Mouse (Mus musculus): ENCODE measurements around the gene Lbx2. TPM values are rescaled to one million over a fixed set of nuclear protein-coding genes. Genes with fewer than 3 reads are reported as not detected.
A peak's percentile ranks its signal among the peaks of the same experiment; 100 is the strongest.

The Lbx2 gene
- polyA plus RNA-seq (2014; fragmentation: Nextera tagmentation; extraction: Ambion mirVana) = 0.53 and 0.73 TPM in 2 replicates

DNA sequence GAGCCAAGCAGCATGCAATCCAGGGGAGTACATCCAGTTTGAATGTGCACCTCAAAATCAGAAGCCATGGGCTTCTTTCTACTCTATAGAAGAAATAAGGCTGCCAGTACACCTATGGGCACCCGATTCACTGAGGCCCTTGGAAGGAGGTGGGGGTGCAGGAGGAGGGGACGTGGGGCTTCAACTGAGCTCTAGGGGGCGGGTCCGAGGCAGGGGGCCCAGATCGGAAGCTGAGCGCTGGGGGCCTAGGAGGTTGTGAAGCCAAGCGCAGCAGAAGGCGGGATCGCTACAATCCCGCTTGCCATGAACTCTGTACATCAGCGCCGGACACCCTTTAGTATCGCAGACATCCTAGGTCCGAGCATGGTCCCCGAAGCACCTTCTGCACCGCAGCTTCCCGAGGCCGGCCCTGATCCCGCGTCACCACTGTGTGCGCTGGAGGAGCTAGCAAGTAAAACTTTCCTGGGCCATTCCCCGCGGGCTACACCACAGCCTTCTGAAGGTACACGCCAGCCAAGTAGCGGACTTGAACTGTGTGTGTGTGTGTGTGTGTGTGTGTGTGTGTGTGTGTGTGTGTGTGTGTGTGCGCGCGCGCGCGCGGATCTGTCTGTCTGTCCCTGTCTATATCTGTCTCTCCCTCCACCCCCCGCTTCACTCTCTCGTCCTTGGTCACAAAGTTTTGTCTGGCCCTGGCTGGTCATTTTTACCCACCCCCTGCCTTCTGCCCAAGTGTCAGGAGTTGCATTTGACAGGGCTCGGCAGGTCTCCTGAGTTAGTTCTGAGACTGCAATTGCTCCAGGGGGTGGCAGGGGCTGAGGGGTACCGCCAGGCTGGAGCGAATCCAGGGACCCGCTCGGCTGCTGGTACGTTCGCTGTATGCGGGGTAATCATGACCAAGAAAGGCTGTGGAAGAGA is at the start of gene Lbx2:
TSS of gene Lbx2 (plus strand) at position 247 of the 915 bp plus-strand sequence.
- H3K4me2 ChIP-seq = peak within 1 kb of the TSS; percentile 55
- peaks cover 85% of the 10 kb centered on the region for H3K27me3 ChIP-seq (replicated peaks; ENCODE audit: control insufficient read depth, insufficient read depth, low read length)
- ATAC-seq (replicated peaks; ENCODE audit: low FRiP score) (no peak), DNase-seq (ENCODE audit: low spot score) (no peak)
- no peak within 1 kb of the TSS for H3K27ac ChIP-seq (ENCODE audit: low read depth, low read length)
- H3K4me1 ChIP-seq (replicated peaks; ENCODE audit: control insufficient read depth, insufficient read depth, low read length) = peaks cover 6% of the 10 kb centered on the region; the same call in 1 of the 2 replicates
- H3K9ac ChIP-seq (ENCODE audit: low read depth, low read length) = no peak within 1 kb of the TSS
- peaks cover 7% of the 10 kb centered on the region; the same call in 1 of the 2 replicates for H3K36me3 ChIP-seq (ENCODE audit: control insufficient read depth, insufficient read depth, low read length)
- peak within 1 kb of the TSS; percentile 30 for H3K4me3 ChIP-seq (ENCODE audit: low read depth, low read length)
- WGBS = 4% methylated on average over 41 of the region's 42 CpGs
- H3K9me3 ChIP-seq (ENCODE audit: control insufficient read depth, low read length) = no peaks in the 10 kb centered on the region

DNA sequence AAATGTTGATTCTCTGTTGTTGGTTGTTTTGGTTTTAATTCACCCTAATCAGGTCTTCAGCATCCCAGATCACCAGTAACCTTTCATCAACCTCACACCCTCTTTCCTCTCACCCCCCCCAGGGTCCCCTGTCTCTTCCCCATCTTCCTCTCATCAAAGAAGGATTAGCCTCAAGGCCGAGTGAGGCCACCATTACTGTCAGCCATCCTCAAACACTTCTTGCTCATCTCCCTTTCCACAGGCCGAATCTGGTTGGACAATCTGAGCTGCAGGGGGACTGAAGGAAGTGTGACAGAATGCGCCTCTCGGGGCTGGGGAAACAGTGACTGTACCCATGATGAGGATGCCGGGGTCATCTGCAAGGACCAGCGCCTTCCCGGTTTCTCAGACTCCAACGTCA is 49.0 kb upstream of the Lbx2 start:
- Histone ChIP-seq H3K4me3 (ENCODE audit: low read depth, low read length) (no peak overlapping the region), H3K9ac (ENCODE audit: low read depth, low read length) (no peak overlapping the region), H3K4me2 (no peak overlapping the region), H3K36me3 (ENCODE audit: control insufficient read depth, insufficient read depth, low read length) (no peaks in the 10 kb centered on the region), H3K27ac (ENCODE audit: low read depth, low read length) (no peak overlapping the region), H3K9me3 (ENCODE audit: control insufficient read depth, low read length) (no peaks in the 10 kb centered on the region), H3K27me3 (replicated peaks; ENCODE audit: control insufficient read depth, insufficient read depth, low read length) (peaks cover 6% of the 10 kb centered on the region; the same call in 1 of the 2 replicates), H3K4me1 (replicated peaks; ENCODE audit: control insufficient read depth, insufficient read depth, low read length) (peaks cover 20% of the 10 kb centered on the region)
- 72% methylated on average over 8 of the region's 8 CpGs for WGBS
- ATAC-seq (replicated peaks; ENCODE audit: low FRiP score) (no peak), DNase-seq (ENCODE audit: low spot score) (no peak)

DNA sequence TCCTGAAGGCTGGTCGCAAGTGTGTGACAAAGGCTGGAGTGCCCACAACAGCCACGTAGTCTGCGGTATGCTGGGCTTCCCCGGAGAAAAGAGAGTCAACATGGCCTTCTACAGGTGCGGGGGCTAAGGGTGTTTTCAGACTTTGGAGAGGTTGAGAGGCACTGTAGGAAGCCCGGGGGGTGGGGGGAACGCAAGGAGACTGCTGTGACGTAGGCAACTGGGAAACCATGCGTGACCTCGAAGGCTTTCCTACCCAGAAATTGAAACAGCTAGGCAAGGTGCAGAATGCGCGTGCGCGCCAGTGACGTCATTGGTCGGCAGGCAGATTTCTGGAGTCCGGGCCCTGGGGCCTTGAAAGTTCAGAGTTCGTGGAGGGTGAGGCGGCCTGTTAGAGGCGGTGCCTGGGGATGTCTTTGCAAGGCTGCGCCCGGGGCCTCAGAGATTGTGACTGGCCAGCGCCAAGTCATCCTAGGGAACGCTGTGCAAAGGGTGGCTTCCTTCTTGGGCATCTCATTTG is 47.6 kb upstream of the Lbx2 start:
- H3K36me3 ChIP-seq (ENCODE audit: control insufficient read depth, insufficient read depth, low read length) = no peaks in the 10 kb centered on the region
- peak overlapping the region; percentile 56 for H3K4me2 ChIP-seq
- H3K9me3 ChIP-seq (ENCODE audit: control insufficient read depth, low read length) = no peaks in the 10 kb centered on the region
- H3K4me3 ChIP-seq (ENCODE audit: low read depth, low read length) = peak overlapping the region; percentile 21
- DNase-seq (ENCODE audit: low spot score) = peak; percentile 84
- ATAC-seq (replicated peaks; ENCODE audit: low FRiP score) = peak; percentile 90
- peak overlapping the region; percentile 62 for H3K27ac ChIP-seq (ENCODE audit: low read depth, low read length)
- peak overlapping the region; percentile 35; the same call in 1 of the 2 replicates for H3K9ac ChIP-seq (ENCODE audit: low read depth, low read length)
- peaks cover 6% of the 10 kb centered on the region; the same call in 1 of the 2 replicates for H3K27me3 ChIP-seq (replicated peaks; ENCODE audit: control insufficient read depth, insufficient read depth, low read length)
- 14% methylated on average over 24 of the region's 24 CpGs for WGBS
- peaks cover 15% of the 10 kb centered on the region for H3K4me1 ChIP-seq (replicated peaks; ENCODE audit: control insufficient read depth, insufficient read depth, low read length)

DNA sequence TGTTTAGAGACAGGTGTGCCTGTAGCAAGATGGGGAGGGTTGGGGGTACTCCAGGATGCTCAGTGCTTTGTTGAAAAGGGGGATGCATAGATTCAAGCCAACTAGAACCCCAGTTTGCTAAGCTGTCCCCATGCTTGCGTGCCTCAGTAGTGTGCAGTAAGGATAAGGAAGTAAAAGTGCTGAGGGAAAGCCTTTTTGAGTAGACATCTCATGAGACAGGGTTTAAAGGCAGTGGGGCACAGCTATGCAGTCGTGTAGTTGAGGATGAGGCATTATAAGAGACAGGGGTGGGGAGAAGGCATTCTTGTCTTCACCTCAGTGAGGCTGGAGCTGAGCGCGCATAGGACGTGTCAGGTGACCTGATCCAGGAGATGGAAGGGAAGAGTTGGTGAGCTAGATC is 45.6 kb upstream of the Lbx2 start:
- 73% methylated on average over 5 of the region's 5 CpGs for WGBS
- Histone ChIP-seq H3K36me3 (ENCODE audit: control insufficient read depth, insufficient read depth, low read length) (no peaks in the 10 kb centered on the region), H3K9ac (ENCODE audit: low read depth, low read length) (no peak overlapping the region), H3K27me3 (replicated peaks; ENCODE audit: control insufficient read depth, insufficient read depth, low read length) (peaks cover 1% of the 10 kb centered on the region; the same call in 1 of the 2 replicates), H3K4me1 (replicated peaks; ENCODE audit: control insufficient read depth, insufficient read depth, low read length) (peaks cover 9% of the 10 kb centered on the region), H3K4me2 (no peak overlapping the region), H3K9me3 (ENCODE audit: control insufficient read depth, low read length) (no peaks in the 10 kb centered on the region), H3K27ac (ENCODE audit: low read depth, low read length) (no peak overlapping the region), H3K4me3 (ENCODE audit: low read depth, low read length) (no peak overlapping the region)
- ATAC-seq (replicated peaks; ENCODE audit: low FRiP score) (no peak), DNase-seq (ENCODE audit: low spot score) (no peak)

DNA sequence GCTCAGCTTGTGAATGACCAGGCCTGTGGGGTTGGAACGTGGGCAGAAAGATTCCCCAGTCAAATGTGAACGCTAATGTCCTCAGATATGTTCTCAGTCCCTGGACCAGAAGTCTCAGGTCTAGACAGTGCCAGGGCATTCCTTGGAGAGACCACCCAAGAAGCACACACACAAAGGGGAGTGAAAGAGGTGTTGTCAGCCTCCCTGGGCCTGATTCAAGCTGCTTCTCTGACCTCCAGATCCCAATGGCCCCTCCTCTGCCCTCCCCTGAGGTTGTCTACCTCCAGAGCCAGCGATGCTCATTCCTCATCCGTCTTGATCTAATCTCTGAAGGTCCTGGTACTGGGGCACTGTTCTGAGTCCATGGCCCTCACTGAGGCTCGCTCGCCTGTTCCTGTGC is 42.6 kb upstream of the Lbx2 start:
- H3K36me3 ChIP-seq (ENCODE audit: control insufficient read depth, insufficient read depth, low read length) = no peaks in the 10 kb centered on the region
- ATAC-seq (replicated peaks; ENCODE audit: low FRiP score) (no peak), DNase-seq (ENCODE audit: low spot score) (no peak)
- H3K4me1 ChIP-seq (replicated peaks; ENCODE audit: control insufficient read depth, insufficient read depth, low read length) = peaks cover 5% of the 10 kb centered on the region
- H3K4me3 ChIP-seq (ENCODE audit: low read depth, low read length) = no peak overlapping the region
- H3K9ac ChIP-seq (ENCODE audit: low read depth, low read length) = no peak overlapping the region
- no peak overlapping the region for H3K27ac ChIP-seq (ENCODE audit: low read depth, low read length)
- H3K27me3 ChIP-seq (replicated peaks; ENCODE audit: control insufficient read depth, insufficient read depth, low read length) = no peaks in the 10 kb centered on the region
- WGBS = 58% methylated on average over 6 of the region's 6 CpGs
- H3K4me2 ChIP-seq = no peak overlapping the region
- H3K9me3 ChIP-seq (ENCODE audit: control insufficient read depth, low read length) = no peaks in the 10 kb centered on the region

DNA sequence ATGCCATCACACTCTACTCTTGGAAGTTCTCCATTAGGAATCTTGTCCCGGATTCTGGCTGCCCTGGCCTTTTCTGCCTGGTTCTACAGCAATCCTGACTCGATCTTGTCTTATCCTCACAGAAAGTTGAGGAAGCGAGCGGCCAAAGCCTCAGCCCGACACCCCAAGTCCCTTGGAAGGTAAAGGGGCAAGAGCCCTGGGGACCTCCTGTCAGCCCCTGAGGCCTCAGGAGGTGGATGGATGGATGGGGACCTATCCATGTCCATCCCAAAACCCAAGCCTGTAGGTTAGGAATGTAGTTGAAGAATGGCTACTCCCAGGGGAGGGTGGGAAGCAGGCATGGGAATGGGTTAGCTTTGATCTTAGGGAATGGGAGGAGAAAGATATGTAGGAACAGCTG is 42.2 kb upstream of the Lbx2 start:
- WGBS = 84% methylated on average over 5 of the region's 5 CpGs

DNA sequence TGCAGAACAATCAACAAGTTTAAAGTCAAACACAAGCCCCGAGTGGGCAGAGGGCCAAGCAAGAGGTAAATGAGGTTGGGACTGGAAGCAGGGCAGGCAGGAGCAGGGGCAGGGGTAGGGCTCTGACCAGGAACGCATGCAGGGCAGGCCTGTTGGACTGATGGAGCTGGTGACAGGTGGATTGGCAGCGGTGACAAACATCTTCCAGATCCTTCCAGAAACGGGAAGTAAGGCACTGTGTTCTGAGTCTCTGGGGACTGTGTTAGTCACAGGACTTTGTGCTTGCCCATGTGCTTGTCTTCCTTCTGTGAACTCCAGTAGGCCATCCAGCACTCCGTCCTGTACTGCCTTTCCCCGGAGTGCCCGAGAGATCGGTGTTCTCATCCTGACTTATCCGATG is 41.4 kb upstream of the Lbx2 start:
- no peak overlapping the region for H3K4me2 ChIP-seq
- H3K27me3 ChIP-seq (replicated peaks; ENCODE audit: control insufficient read depth, insufficient read depth, low read length) = no peaks in the 10 kb centered on the region
- H3K4me3 ChIP-seq (ENCODE audit: low read depth, low read length) = no peak overlapping the region
- DNase-seq (ENCODE audit: low spot score) (no peak), ATAC-seq (replicated peaks; ENCODE audit: low FRiP score) (no peak)
- H3K9ac ChIP-seq (ENCODE audit: low read depth, low read length) = no peak overlapping the region
- H3K36me3 ChIP-seq (ENCODE audit: control insufficient read depth, insufficient read depth, low read length) = no peaks in the 10 kb centered on the region
- H3K9me3 ChIP-seq (ENCODE audit: control insufficient read depth, low read length) = no peaks in the 10 kb centered on the region
- no peak overlapping the region for H3K27ac ChIP-seq (ENCODE audit: low read depth, low read length)
- WGBS = 63% methylated on average over 9 of the region's 9 CpGs
- no peaks in the 10 kb centered on the region for H3K4me1 ChIP-seq (replicated peaks; ENCODE audit: control insufficient read depth, insufficient read depth, low read length)

More for the DNA sequence above, 42.2 kb upstream of the Lbx2 start:
- Histone ChIP-seq H3K27me3 (replicated peaks; ENCODE audit: control insufficient read depth, insufficient read depth, low read length) (no peaks in the 10 kb centered on the region), H3K36me3 (ENCODE audit: control insufficient read depth, insufficient read depth, low read length) (no peaks in the 10 kb centered on the region), H3K4me1 (replicated peaks; ENCODE audit: control insufficient read depth, insufficient read depth, low read length) (peaks cover under 1% of the 10 kb centered on the region), H3K4me3 (ENCODE audit: low read depth, low read length) (no peak overlapping the region), H3K9me3 (ENCODE audit: control insufficient read depth, low read length) (no peaks in the 10 kb centered on the region), H3K4me2 (no peak overlapping the region), H3K9ac (ENCODE audit: low read depth, low read length) (no peak overlapping the region), H3K27ac (ENCODE audit: low read depth, low read length) (no peak overlapping the region)
- DNase-seq (ENCODE audit: low spot score) (no peak), ATAC-seq (replicated peaks; ENCODE audit: low FRiP score) (no peak)

DNA sequence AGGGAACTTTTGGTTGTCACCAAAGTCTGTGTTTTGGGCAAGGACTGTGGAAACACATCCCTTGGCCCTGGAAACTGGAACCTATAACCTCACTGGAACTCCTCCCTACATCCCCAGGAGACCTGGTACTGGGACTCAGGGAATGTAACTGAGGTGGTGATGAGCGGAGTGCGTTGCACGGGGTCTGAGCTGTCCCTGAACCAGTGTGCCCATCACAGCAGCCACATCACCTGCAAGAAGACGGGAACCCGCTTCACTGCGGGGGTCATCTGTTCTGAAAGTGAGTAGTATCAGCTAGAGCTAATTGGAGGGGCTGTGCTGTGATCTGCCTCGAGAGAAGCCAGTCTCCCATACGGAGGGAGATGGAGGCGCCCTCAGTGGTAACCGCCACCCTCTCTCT is 36.8 kb upstream of the Lbx2 start:
- ATAC-seq (replicated peaks; ENCODE audit: low FRiP score) (no peak), DNase-seq (ENCODE audit: low spot score) (no peak)
- H3K27ac ChIP-seq (ENCODE audit: low read depth, low read length) = no peak overlapping the region

More for the DNA sequence above, 36.8 kb upstream of the Lbx2 start:
- no peaks in the 10 kb centered on the region for H3K27me3 ChIP-seq (replicated peaks; ENCODE audit: control insufficient read depth, insufficient read depth, low read length)
- H3K36me3 ChIP-seq (ENCODE audit: control insufficient read depth, insufficient read depth, low read length) = peaks cover 6% of the 10 kb centered on the region; the same call in 1 of the 2 replicates
- H3K4me3 ChIP-seq (ENCODE audit: low read depth, low read length) = no peak overlapping the region
- H3K4me2 ChIP-seq = no peak overlapping the region
- no peaks in the 10 kb centered on the region for H3K9me3 ChIP-seq (ENCODE audit: control insufficient read depth, low read length)
- no peak overlapping the region for H3K9ac ChIP-seq (ENCODE audit: low read depth, low read length)
- 66% methylated on average over 10 of the region's 10 CpGs for WGBS
- peaks cover 8% of the 10 kb centered on the region for H3K4me1 ChIP-seq (replicated peaks; ENCODE audit: control insufficient read depth, insufficient read depth, low read length)

All from liver, embryonic 11.5 days (tissue).